Mouse (Mus musculus) ES-Bruce4 (cell line): ENCODE data around the gene Alyref. TPM values are rescaled to one million over a fixed set of nuclear protein-coding genes. Genes with fewer than 3 reads are reported as not detected.
"Not testable (repeated sequence)": the region's sequence is repeated elsewhere in the genome, so short reads cannot be mapped to it uniquely, and the experiment has no call there.

ENCODE experiments used
- H3K27ac ChIP-seq: 2 replicates; pipeline ENCODE4 v1.5.1; 2012; ENCODE audit warnings: low read length, inconsistent platforms; ENCODE audit not compliant: insufficient read depth
- H3K27me3 ChIP-seq: 2 replicates; pipeline ENCODE4 v1.6.1; 2012; ENCODE audit warnings: mild to moderate bottlenecking, low read length, inconsistent platforms; ENCODE audit not compliant: control insufficient read depth, poor library complexity, insufficient read depth, severe bottlenecking
- H3K36me3 ChIP-seq: 2 replicates; pipeline ENCODE4 v1.6.1; 2012; ENCODE audit warnings: inconsistent platforms, mild to moderate bottlenecking, low read length, moderate library complexity; ENCODE audit not compliant: control insufficient read depth, poor library complexity, insufficient read depth, severe bottlenecking
- H3K4me1 ChIP-seq: one replicate; pipeline ENCODE4 v1.8.1; 2011; ENCODE audit warnings: low read length; ENCODE audit not compliant: control insufficient read depth, insufficient read depth
- H3K4me3 ChIP-seq: 2 replicates; pipeline ENCODE4 v1.5.1; 2011; ENCODE audit warnings: low read depth, mild to moderate bottlenecking, low read length
- H3K9ac ChIP-seq: 2 replicates; pipeline ENCODE4 v1.6.1; 2012; ENCODE audit warnings: low read depth, mild to moderate bottlenecking, inconsistent platforms; ENCODE audit not compliant: poor library complexity, severe bottlenecking
- H3K9me3 ChIP-seq: replicated peaks from 2 replicates; pipeline ENCODE4 v1.6.1; 2012; ENCODE audit warnings: mild to moderate bottlenecking, low read length, inconsistent platforms; ENCODE audit not compliant: control insufficient read depth, poor library complexity, insufficient read depth, severe bottlenecking
- CTCF ChIP-seq: IDR thresholded peaks from one replicate; pipeline ENCODE4 v1.8.1; 2011; ENCODE audit warnings: low read depth, low read length
- EP300 ChIP-seq: IDR thresholded peaks from 2 replicates; pipeline ENCODE4 v1.6.1; 2011; ENCODE audit warnings: low read depth, low read length; ENCODE audit not compliant: insufficient read depth
- POLR2A ChIP-seq: IDR thresholded peaks from one replicate; pipeline ENCODE4 v1.8.1; 2011; ENCODE audit warnings: low read length; ENCODE audit not compliant: insufficient read depth
- polyA plus RNA-seq: library from polyadenylated mRNA; stranded (reverse); fragments of >200 nt; gene quantifications from 2 replicates; pipeline ENCODE4 v1.2.4, GENCODE M21; 2011; ENCODE audit warnings: low read depth; ENCODE audit not compliant: missing spikeins, insufficient read depth, insufficient read length

Gene Alyref
- polyA plus RNA-seq, 1 experiment, result 242 TPM

- Histone ChIP-seq H3K27ac (peak overlapping the region; percentile 61; the same call in 1 of the 2 replicates), H3K9ac (peak overlapping the region; percentile 84), H3K9me3 (no peaks in the 10 kb centered on the region), H3K27me3 (no peaks in the 10 kb centered on the region), H3K4me1 (peaks cover 1% of the 10 kb centered on the region), H3K4me3 (peak overlapping the region; percentile 93), H3K36me3 (peaks cover 50% of the 10 kb centered on the region)
- TF ChIP-seq EP300, result no peak
- no peak for TF ChIP-seq POLR2A
- TF ChIP-seq CTCF, result no peak
Observed at GRCm38 (mm10) chr11:120598990-120599549, 905 bp upstream of the Alyref start.

GRCm38 (mm10) chr11:120597240-120598235 is 627 bp downstream of the Alyref start:
- H3K36me3 ChIP-seq, result peaks cover 55% of the 10 kb centered on the region

GRCm38 (mm10) chr11:120588531-120588930 is 9.6 kb downstream of the Alyref start:
- no peak overlapping the region for H3K27ac ChIP-seq
- H3K4me1 ChIP-seq, result no peaks in the 10 kb centered on the region
- no peaks in the 10 kb centered on the region for H3K27me3 ChIP-seq
- TF ChIP-seq POLR2A, result no peak
- TF ChIP-seq CTCF, result no peak
- no peak for TF ChIP-seq EP300
- H3K9me3 ChIP-seq, result no peaks in the 10 kb centered on the region
- no peak overlapping the region for H3K9ac ChIP-seq
- no peak overlapping the region for H3K4me3 ChIP-seq
- H3K36me3 ChIP-seq, result peaks cover 71% of the 10 kb centered on the region

More at GRCm38 (mm10) chr11:120597240-120598235, 627 bp downstream of the Alyref start:
- Histone ChIP-seq H3K27me3 (no peaks in the 10 kb centered on the region), H3K4me3 (peak overlapping the region; percentile 97), H3K9me3 (no peaks in the 10 kb centered on the region), H3K9ac (peak overlapping the region; percentile 97), H3K27ac (peak overlapping the region; percentile 12; the same call in 1 of the 2 replicates), H3K4me1 (peaks cover 1% of the 10 kb centered on the region)
- TF ChIP-seq POLR2A, result no peak
- no peak for TF ChIP-seq CTCF
- no peak for TF ChIP-seq EP300

GRCm38 (mm10) chr11:120583937-120584336 is 14.2 kb downstream of the Alyref start:
- Histone ChIP-seq H3K4me1 (peaks cover 4% of the 10 kb centered on the region), H3K9me3 (no peaks in the 10 kb centered on the region), H3K27me3 (no peaks in the 10 kb centered on the region), H3K4me3 (no peak overlapping the region), H3K9ac (no peak overlapping the region), H3K27ac (no peak overlapping the region), H3K36me3 (peaks cover 41% of the 10 kb centered on the region)
- no peak for TF ChIP-seq POLR2A
- no peak for TF ChIP-seq EP300
- TF ChIP-seq CTCF, result no peak

- H3K9ac ChIP-seq, H3K4me1 ChIP-seq, H3K4me3 ChIP-seq, H3K27ac ChIP-seq, H3K27me3 ChIP-seq, H3K9me3 ChIP-seq: not testable (repeated sequence)
- H3K36me3 ChIP-seq, result peaks cover 43% of the 10 kb centered on the region
Observed at GRCm38 (mm10) chr11:120582982-120583293, 15.2 kb downstream of the Alyref start.

GRCm38 (mm10) chr11:120582268-120582981 is 15.7 kb downstream of the Alyref start:
- H3K9ac ChIP-seq, result peak overlapping the region; percentile 86
- H3K4me3 ChIP-seq, result peak overlapping the region; percentile 86
- no peaks in the 10 kb centered on the region for H3K27me3 ChIP-seq
- H3K4me1 ChIP-seq, result peaks cover 4% of the 10 kb centered on the region
- H3K27ac ChIP-seq, result peak overlapping the region; percentile 87
- no peaks in the 10 kb centered on the region for H3K9me3 ChIP-seq
- TF ChIP-seq CTCF (no peak), EP300 (no peak), POLR2A (no peak)
- peaks cover 40% of the 10 kb centered on the region for H3K36me3 ChIP-seq
